Mouse (Mus musculus): Measurements from ENCODE around the gene Pcolce2. TPM values are rescaled to one million over a fixed set of nuclear protein-coding genes. Genes with fewer than 3 reads are reported as not detected.
A peak's percentile ranks its signal among the peaks of the same experiment; 100 is the strongest.

Gene Pcolce2
- polyA plus RNA-seq, 1 experiment from 2014 or later: 9.1 TPM

- no peak overlapping the region for H3K27ac ChIP-seq
- no peak overlapping the region for H3K4me3 ChIP-seq (replicated peaks)
- H3K4me1 ChIP-seq (replicated peaks): no peaks in the 10 kb centered on the region
- ATAC-seq (ENCODE audit: low read depth): no peak
- 35% methylated on average over 8 of the region's 8 CpGs for WGBS (ENCODE audit: insufficient replicate concordance)
- no peak overlapping the region for H3K9ac ChIP-seq
- no peak overlapping the region for H3K4me2 ChIP-seq
- no peaks in the 10 kb centered on the region for H3K9me3 ChIP-seq (replicated peaks)
- H3K36me3 ChIP-seq: no peaks in the 10 kb centered on the region
- no peak for DNase-seq
- no peaks in the 10 kb centered on the region for H3K27me3 ChIP-seq
These were observed 75.2 kb downstream of the Pcolce2 start for GRCm38 (mm10) chr9:95712574-95712973.

GRCm38 (mm10) chr9:95736238-95736637 lies 98.8 kb downstream of the Pcolce2 start:
- ATAC-seq (ENCODE audit: low read depth) (no peak), DNase-seq (no peak)
- no peak overlapping the region for H3K9ac ChIP-seq
- no peaks in the 10 kb centered on the region for H3K27me3 ChIP-seq
- H3K27ac ChIP-seq: no peak overlapping the region
- H3K9me3 ChIP-seq (replicated peaks): no peaks in the 10 kb centered on the region
- H3K4me2 ChIP-seq: no peak overlapping the region
- no peak overlapping the region for H3K4me3 ChIP-seq (replicated peaks)
- H3K4me1 ChIP-seq (replicated peaks): no peaks in the 10 kb centered on the region
- H3K36me3 ChIP-seq: 0 out of 2 replicates have a peak, but pooled peaks cover 1% of the 10 kb centered on the region

GRCm38 (mm10) chr9:95744845-95745613 lies 107.6 kb downstream of the Pcolce2 start:
- DNase-seq: no peak
- H3K4me1 ChIP-seq (replicated peaks): peaks cover 10% of the 10 kb centered on the region

DNA sequence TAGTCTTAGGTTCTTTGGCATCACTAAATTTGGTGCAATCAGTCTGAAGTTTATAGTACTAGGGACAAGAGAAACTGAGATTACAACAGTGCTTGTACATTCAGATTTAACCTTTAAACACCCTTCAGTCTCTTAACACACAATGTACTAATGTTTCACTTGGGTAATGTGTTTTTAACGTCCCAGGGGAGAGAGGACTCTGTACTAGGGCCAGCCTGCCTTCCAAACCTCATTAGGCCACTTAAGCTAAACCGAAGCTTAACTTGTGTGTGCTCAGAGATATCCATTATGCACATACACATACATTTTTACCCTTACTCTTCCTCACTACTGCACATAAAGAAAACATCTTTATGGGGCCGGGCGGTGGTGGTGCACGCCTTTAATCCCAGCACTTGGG lies 109.9 kb downstream of the Pcolce2 start:
- no peak for DNase-seq
- H3K27me3 ChIP-seq: peaks cover 42% of the 10 kb centered on the region
- no peak overlapping the region for H3K9ac ChIP-seq
- no peaks in the 10 kb centered on the region for H3K9me3 ChIP-seq (replicated peaks)
- no peak overlapping the region for H3K27ac ChIP-seq
- ATAC-seq (ENCODE audit: low read depth): no peak
- H3K4me2 ChIP-seq: no peak overlapping the region
- WGBS (ENCODE audit: insufficient replicate concordance): 71% methylated on average over 5 of the region's 5 CpGs
- peaks cover 15% of the 10 kb centered on the region for H3K4me1 ChIP-seq (replicated peaks)
- no peaks in the 10 kb centered on the region for H3K36me3 ChIP-seq
- H3K4me3 ChIP-seq (replicated peaks): no peak overlapping the region

More at GRCm38 (mm10) chr9:95744845-95745613, 107.6 kb downstream of the Pcolce2 start:
- no peak for ATAC-seq (ENCODE audit: low read depth)
- Histone ChIP-seq H3K27me3 (peaks cover 25% of the 10 kb centered on the region), H3K9ac (no peak overlapping the region), H3K9me3 (replicated peaks) (no peaks in the 10 kb centered on the region), H3K4me2 (0 out of 2 replicates have a peak overlapping the region, but pooled peaks have one; percentile 0), H3K27ac (no peak overlapping the region), H3K4me3 (replicated peaks) (no peak overlapping the region), H3K36me3 (no peaks in the 10 kb centered on the region)
- WGBS (ENCODE audit: insufficient replicate concordance): 47% methylated on average over 7 of the region's 7 CpGs

Other genes with a start within 250 kb of the Pcolce2 start
- gene Chst2, start 230.9 kb upstream of the Pcolce2 start, polyA plus RNA-seq (2015; fragmentation: Nextera tagmentation; extraction: Ambion mirVana): 0.39 and 0.42 TPM in 2 replicates
- 87.5 and 114 TPM in 2 replicates for gene U2surp, start 125.6 kb upstream of the Pcolce2 start, polyA plus RNA-seq (2015; fragmentation: Nextera tagmentation; extraction: Ambion mirVana)
- 8.4 and 8.5 TPM in 2 replicates for gene Paqr9, start 77.9 kb upstream of the Pcolce2 start, polyA plus RNA-seq (2015; fragmentation: Nextera tagmentation; extraction: Ambion mirVana)
- 0.32 and 0.44 TPM in 2 replicates for gene Trpc1, start 112.8 kb downstream of the Pcolce2 start, polyA plus RNA-seq (2015; fragmentation: Nextera tagmentation; extraction: Ambion mirVana)
- gene Pls1, start 207.7 kb downstream of the Pcolce2 start, polyA plus RNA-seq (2015; fragmentation: Nextera tagmentation; extraction: Ambion mirVana): 9.6 and 11.8 TPM in 2 replicates
- 4.3 and 5.7 TPM in 2 replicates for gene Atr, start 220.0 kb downstream of the Pcolce2 start, polyA plus RNA-seq (2015; fragmentation: Nextera tagmentation; extraction: Ambion mirVana)